Mouse (Mus musculus): ENCODE data around the gene Atxn7.
"Not testable (repeated sequence)": the region's sequence is repeated elsewhere in the genome, so short reads cannot be mapped to it uniquely, and the experiment has no call there.

Atxn7 gene

DNA sequence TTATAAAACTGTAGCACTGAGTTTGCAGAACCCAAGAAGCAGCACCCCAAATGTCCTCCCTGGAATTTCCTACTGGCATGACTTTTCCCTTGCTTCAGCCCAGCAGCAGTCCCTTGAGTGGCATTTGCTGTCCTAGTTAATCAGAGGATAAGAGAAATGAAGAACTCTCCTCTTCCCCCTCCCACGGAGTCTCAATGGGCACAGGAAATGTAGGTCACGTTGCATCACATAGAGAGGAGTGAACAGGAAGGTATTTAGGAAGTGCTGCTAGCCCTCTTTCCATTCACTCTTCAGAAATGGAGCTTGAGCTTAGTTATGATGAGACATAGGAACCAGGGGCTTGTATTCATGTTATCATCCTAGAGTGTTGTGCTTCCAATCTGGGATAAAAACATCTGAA, 20.0 kb downstream of the Atxn7 start:
- no peak for DNase-seq (ENCODE audit: extremely low read depth, insufficient read length, low spot score)

DNA sequence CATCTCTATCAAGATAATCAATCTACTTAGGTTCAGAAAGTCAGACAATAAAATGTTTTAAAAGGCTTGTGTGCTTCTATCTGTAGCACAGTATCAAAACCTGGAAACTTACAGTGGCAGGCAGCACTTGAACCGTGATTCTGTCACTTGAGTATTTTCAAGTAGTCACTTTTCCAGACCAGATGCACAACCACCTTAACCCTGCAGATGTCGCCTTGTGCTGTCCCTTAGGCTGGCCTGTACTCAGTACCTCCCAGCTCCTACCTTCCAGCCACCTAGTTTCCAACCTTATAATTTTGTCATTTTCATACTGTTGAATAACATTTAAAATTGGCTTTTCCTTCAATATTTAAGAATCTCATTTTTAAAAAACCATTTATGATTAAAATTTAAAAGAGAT, 20.9 kb downstream of the Atxn7 start:
- no peak for DNase-seq (ENCODE audit: extremely low read depth, insufficient read length, low spot score)

DNA sequence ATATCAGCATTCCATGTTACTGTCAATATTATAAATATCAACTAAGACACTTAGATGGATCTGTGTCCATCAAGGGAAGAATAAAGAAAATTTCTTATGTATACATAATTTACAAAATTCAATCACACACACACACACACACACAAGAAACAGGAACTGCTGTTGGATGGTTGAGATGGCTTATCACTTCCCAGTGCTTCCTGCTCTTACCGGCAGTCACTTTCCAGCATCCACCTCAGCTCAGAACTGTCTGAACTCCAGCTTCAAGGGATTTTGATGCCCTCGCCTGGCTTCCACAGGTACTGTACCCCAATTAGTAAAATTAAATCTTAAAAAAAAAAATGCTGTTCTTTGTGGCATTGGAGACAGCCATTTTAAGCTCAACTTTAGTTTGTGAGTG, 27.2 kb downstream of the Atxn7 start:
- no peak for DNase-seq (ENCODE audit: extremely low read depth, insufficient read length, low spot score)

DNA sequence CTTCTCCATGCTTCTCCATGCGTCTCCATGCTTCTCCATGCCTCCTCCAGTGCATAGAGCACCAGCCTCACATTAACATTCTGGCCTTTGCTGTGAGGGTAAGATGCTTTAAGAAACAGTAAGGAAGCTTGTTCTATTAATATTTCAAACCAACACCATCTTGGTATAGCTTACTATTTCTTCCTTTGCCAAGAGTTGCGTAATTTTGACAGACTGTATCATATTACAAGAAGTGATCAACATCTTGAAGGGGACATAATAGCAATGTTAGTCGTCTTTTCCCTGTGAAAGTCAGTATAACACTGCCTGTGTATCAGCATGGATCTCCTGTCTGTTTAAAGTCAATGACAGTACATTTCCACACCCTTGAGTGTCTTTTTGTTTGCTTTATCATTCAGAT, 29.5 kb downstream of the Atxn7 start:
- DNase-seq (ENCODE audit: extremely low read depth, insufficient read length, low spot score): no peak

DNA sequence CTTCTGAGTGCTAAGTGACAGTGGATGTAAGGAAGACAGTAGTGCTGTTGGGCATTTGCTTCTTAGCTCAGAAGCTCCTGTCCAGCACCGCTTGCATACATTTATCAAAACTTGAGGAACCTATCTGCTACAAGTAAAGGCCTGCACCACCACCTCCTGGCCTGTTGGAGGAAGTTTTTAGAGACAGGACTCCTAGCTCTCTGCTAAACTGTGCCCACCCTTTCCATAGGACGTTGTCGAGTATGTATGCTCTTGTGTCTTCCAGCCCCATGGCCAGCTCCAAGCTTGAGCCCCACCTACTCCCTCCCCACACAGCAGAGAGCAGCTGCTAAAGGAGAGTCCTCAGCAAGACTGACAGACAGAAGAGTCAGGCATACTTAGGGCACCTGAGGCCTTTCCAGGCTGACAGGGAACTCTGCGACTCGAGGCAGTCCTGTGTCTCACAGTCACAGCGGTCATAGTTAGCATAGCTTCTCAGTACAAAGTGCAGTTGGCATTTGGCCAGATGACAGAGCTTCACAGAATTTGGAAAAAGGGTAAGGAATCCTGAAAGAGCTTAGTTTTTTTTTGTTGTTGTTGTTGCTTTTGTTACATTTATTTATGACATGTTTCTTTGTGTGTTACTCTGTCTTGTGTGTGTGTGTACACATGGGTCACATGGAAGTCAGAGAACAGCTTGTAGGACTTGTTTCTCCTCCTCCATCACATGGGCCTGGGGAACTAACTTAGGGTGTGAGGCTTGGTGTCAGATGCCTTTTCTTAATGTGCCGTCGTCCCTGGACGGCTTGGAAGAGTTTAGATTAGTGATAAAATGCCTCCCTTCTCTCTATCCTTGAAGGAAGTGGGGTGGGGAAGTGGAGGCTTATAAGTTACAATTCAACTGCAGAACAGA, 34.2 kb downstream of the Atxn7 start:
- no peak for DNase-seq (ENCODE audit: extremely low read depth, insufficient read length, low spot score)

DNA sequence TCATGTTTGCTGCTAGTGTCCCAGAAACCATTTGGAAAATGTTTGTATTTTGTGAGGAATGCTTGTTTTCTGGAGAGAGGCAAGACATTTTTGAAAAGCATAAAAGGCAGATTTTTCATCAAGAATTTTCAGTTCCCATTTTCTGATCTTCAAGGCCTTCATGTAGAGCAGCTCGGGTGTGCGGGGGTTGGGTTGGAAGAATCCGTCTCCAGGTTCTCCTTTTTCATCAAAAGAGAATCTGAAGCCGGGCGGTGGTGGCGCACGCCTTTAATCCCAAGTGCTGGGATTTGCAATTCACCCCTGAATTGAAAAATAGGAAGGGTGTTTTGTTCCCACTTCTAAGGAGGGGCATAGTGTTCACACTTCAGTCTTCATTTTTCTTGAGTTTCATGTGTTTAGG, 41.5 kb downstream of the Atxn7 start:
- no peak for DNase-seq (ENCODE audit: extremely low read depth, insufficient read length, low spot score)

DNA sequence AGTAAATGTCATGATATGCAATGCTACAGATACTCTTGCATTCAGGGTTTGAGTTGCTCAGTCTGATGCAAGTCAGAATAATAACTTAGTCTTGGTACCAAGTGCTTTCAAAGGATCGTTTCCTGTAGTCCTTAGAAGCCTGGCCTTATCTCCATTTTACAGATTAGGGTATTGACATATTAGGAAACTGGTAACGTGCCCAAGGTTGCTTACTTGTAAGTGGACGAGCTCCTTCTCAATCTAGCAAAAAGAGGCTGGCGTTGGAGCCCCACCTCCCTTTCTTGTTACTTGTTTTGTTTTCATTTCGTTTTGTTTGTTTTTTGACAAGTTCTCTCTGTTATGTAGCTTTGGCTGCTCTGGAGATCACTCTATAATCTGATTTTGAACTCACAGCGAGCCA, 48.5 kb downstream of the Atxn7 start:
- DNase-seq (ENCODE audit: extremely low read depth, insufficient read length, low spot score): no peak

DNA sequence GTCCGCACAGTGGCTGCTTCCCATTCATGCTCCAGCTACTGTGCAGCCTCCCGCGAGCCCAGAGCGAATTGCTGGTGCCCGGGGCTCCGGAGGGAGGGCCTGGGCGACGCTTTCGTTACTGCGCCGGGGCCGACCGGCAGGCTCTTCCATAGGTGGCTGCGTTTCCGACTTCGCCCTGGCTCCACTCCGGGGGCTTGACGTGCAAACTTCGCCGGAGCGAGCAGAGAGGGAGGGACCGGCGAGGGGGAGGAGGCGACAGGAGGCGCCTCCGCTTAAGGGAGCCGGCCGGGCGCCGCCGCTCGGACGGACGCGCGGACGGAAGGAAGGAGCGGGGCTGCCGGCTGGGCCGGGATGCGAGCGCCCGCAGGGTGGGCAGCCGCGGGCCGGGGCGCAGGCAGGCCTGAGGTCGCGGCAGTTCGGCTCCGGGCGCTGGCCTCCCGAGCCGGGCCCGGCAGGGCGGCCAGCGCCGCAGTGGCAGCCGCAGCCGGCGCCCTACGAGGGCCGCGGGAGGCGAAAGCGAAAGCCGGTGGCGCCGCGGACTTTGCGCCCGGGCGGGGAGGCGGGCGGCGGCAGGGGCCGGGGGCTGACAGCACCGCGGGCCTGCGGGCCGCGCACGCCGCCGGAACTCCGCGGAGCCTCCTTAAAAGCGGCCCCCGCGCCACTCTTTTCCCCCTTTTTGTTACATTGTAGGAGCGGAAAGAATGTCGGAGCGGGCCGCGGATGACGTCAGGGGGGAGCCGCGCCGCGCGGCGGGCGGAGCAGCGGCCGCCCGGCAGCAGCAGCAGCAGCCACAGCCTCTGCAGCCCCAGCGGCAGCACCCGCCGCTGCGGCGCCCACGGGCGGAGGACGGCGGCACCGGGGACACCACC, 51.4 kb downstream of the Atxn7 start:
- DNase-seq (ENCODE audit: extremely low read depth, insufficient read length, low spot score): peak; percentile 87

DNA sequence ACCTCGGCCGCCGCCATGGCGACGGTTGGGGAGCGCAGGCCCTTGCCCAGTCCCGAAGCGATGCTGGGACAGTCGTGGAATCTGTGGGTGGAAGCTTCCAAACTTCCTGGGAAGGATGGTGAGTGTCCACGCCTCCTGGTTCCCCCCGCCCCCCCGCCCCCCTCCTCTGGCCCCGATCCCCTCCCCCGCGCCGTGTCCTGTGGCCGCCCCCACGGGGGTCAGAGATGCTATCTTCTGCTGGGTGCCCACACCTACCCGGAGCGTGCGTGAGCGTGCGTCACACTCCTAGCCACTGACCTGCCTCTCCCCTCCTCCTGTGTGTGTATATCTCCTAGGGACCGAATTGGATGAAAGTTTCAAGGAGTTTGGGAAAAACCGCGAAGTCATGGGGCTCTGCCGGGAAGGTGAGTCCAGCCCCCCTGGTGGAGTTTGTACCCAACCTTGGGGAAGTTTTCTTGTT, 52.0 kb downstream of the Atxn7 start:
- no peak for DNase-seq (ENCODE audit: extremely low read depth, insufficient read length, low spot score)

DNA sequence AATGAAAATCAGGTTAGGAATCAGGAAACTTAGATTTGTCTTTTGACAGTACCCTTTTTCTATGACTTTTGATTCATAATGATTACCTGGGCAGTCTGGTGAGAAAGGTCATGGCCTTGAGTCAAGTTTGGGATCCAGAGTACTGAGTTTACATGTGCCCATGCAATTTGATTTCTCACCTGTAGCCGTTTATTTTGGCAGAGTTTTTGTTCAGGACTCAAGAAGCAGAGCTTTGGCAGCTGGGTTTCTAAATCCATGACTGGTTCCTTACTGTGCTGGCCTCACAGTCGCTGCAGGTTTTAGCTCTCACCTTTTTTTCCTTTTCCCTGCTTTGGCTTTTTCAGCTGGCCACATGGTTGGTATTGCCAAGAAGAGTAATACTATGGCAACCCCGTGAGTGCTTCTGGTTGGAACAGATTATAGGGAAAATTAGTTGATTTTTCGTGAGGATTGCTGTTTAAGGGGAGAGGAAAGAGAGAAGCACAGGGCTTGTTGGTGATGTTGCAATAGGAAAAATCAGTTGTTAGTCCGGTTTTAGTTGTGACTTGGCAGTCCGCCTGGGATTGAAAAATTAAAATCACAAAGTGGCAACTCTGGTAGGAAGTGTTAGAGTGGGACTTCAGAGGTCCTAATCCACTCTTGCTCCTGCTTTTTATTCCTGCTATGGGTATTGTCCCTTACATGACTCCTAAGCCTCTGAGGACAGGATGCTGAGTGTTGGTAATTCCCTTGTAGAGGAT, 53.6 kb downstream of the Atxn7 start:
- DNase-seq (ENCODE audit: extremely low read depth, insufficient read length, low spot score): no peak

DNA sequence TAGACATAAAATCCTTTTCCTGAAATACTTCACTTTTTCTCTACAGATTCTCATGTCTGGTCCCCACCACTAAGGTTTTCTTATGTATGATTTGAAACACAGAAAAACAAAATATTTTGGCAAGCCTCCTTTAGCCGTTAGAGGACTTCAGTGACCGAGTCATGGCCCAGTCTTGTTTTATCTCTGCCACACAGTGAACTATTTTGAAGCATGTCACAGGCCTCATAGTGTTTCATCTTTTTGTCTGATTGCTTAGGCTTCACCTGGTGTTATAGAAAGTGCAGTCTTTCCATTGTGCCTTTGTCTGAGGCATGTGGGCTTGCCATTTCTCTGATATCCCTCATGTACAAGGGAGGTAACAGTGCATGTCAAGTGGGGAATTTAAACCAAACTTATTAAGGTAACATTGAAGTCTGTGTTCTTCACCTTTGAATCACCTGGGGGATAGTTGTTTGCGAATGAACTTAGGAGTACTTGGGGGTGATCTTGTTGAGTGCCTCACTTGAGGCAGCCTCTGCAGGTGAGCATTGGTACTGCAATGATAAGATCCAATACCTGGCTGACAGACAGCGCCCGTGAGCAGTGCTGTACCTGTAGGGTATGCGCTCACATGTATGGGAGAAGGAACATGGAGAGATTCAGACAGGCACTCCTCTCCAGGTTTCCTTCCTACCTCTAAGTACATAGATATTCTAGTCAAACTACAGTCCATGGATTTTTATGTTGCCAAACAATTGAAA, 58.1 kb downstream of the Atxn7 start:
- DNase-seq (ENCODE audit: extremely low read depth, insufficient read length, low spot score): no peak

DNA sequence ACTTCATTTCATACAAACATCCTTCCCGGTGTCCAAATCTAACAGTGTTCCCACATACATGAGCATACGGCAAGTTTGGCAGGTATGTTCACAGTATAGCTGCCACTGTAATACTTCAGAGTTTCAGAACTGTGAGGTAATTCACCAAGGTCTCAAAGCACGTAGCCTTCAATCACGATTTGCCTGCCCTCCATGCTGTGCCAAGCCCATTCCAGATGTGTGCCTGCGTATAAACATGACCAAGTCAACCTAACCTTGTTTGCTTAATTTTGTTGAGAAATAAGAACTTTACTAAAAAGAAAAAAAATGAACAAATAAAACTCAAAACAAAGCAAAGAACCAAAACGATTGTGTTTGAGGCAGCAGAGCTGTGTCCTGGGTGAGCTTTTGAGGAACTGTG, 60.0 kb downstream of the Atxn7 start:
- no peak for DNase-seq (ENCODE audit: extremely low read depth, insufficient read length, low spot score)

DNA sequence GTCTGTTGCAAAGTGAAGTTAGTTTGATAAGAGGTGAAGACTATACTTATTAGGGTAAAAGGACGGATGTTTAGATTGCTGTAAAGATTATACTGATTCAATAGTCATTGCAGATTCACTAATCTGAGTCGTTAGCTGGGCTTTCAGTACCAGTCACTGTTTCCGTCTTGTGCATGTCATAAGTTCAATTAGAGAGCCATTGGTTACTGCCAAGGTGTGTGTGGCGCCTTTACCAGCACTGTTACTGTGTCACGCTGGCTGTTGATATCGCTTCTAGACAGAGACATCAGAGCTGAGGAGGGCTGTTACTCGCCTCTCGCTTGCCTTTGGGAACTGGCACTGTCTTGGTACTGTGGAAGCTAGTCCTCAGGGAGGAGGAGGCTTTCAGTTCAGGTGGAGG, 64.6 kb downstream of the Atxn7 start:
- DNase-seq (ENCODE audit: extremely low read depth, insufficient read length, low spot score): no peak

DNA sequence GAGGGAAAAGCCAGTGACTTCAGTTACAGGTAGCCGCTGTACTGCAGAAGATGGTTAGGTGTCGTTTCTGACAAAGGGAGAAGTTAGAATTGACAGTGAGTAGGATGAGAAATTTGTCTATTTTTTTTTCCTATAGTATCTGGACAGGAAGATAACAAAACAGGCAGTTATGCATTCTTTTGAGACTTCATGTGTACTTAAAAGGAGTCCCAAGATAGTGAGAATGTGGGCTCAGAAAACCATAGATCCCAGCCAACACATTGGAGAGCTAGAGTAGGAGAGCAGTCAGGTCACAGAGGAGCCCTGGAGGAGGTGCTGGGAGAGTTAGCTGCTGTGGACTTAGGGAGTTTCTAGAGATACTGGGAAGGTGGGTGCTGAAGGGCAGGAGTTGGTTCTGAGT, 69.4 kb downstream of the Atxn7 start:
- DNase-seq (ENCODE audit: extremely low read depth, insufficient read length, low spot score): no peak

DNA sequence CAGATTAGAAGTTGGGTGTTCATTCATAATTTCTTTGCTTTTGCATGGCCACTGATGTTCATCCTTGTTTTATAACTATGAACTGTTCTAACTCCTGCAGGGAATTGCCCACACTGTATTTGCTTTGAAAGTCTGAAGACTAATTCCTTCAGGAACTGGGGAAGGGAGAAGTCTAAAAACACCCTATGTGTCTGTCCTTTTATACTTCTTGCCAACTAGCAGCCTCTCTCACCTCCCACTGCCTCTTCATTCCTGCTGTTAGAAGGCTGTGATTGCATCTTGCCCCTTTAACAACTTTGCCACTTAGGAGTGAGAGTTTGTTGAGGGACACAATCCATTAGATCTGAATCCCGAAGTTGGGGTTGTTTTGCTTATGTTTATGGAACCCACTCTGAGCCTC, 71.6 kb downstream of the Atxn7 start:
- no peak for DNase-seq (ENCODE audit: extremely low read depth, insufficient read length, low spot score)

DNA sequence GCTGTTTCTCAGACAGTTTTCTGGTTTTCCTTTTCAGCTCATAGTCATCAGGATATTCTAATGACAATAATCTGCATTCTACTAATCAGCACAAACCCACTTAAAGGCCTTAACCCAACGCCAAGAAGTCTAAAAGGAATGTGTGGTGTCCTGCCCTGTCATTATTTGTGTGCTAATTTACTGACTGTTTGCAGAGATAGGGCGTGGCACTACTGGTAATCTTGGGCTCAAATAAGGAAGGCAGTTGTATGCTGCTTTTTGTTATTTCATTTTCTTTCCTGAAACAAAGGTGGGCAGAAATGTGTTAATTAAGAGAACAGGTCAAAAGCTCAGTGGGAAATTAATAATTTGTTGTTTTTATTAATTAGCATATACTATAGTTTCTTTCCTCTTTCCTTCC, 75.1 kb downstream of the Atxn7 start:
- no peak for DNase-seq (ENCODE audit: extremely low read depth, insufficient read length, low spot score)

DNA sequence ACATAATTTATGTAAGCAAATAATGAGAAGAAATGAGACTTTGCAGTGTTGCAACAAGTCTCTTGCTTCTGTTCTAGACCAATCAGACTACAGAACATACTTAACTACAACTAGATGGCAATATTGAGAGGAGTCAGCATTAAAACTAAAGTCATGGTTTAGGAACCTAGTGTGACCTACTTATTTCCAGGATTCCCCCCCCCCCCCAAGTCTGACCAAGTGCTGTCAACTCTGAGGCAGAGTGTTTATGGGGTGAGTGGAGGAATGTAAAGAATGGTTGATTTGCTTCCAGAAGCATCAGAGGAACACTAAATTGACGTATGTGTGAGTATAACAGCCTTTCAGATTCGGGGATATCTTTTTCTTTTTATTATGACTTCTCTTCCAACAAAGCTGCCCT, 77.0 kb downstream of the Atxn7 start:
- DNase-seq (ENCODE audit: extremely low read depth, insufficient read length, low spot score): no peak

DNA sequence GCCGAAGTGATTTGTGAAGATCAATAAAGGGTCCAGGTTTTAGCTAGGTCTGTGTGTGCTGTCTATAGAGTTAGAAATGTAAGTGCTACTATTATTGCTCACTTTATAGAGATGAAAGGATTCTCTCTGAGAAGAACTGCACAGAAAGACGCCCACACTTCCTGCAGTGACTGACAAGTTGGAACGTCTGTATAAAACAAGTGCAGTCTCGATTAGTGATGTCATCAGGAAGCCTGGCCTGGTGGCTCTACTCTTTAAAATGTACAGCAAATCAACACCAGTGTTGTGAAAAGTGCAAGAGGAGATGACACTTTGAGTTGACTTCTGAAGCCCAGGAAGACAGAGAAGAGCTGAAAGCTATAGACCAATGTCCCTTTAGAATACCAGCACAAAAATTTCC, 81.1 kb downstream of the Atxn7 start:
- no peak for DNase-seq (ENCODE audit: extremely low read depth, insufficient read length, low spot score)

DNA sequence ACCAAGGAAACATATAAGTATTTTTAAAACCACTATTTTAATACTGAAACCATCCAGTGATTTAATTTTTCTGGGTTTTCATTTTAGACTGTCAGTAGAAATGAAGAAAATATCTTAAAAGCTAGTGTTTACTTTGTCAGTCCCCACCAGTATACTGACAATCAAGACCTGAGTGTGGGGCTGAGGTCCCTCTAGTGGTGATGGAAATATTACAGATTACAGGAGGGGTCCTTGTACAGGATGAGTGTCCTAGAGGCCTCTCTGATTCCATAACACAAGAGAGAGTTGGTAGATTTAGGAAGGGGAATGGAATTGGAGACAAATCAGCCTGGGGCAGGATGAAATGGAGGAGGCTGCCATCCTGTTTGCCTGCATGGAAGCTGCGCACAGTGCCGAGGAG, 93.1 kb downstream of the Atxn7 start:
- DNase-seq (ENCODE audit: extremely low read depth, insufficient read length, low spot score): no peak

DNA sequence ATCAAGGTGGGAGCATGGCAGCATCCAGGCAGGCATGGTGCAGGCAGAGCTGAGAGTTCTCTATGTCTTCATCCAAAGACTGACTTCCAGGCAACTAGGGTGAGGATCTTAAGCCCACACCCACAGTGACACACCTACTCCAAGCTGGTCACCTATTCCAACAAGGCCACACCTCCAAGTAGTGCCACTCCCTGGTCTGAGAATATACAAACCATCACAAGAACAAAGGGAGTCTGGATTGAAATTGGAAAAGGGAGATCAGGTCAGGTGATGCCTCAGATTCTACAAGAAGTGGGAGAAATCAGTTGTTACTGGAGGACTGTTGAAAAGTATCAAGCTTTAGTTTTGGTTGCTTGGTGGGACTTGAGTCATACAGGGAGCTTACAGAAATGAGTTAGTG, 98.4 kb downstream of the Atxn7 start:
- not testable (repeated sequence) for DNase-seq (ENCODE audit: extremely low read depth, insufficient read length, low spot score)

Data from 3134 (cell line).